Mouse (Mus musculus) heart, embryonic 16.5 days (tissue): Measurements from ENCODE around the gene Abcb8. TPM values are rescaled to one million over a fixed set of nuclear protein-coding genes. Genes with fewer than 3 reads are reported as not detected.
A peak's percentile ranks its signal among the peaks of the same experiment; 100 is the strongest.

ENCODE experiments used
- ATAC-seq: fragments of 200-750 bp; cut with Nextera tagmentation; replicated peaks from 2 replicates; pipeline ENCODE4 v1.8.0; 2017; ENCODE audit warnings: moderate number of reproducible peaks; ENCODE audit not compliant: insufficient read depth, low FRiP score; ENCODE audit errors: extremely low read depth
- H3K27ac ChIP-seq: fragments of 300-500 bp; sonication (generic); 2 replicates; pipeline ENCODE4 v1.5.1; 2014; ENCODE audit warnings: mild to moderate bottlenecking, low read length, control low read depth, moderate library complexity
- H3K27me3 ChIP-seq: fragments of 300-500 bp; sonication (generic); 2 replicates; pipeline ENCODE4 v1.6.1; 2014; ENCODE audit warnings: low read length, mixed read lengths; ENCODE audit not compliant: control insufficient read depth, insufficient read depth
- H3K36me3 ChIP-seq: fragments of 300-500 bp; sonication (generic); 2 replicates; pipeline ENCODE4 v1.6.1; 2014; ENCODE audit not compliant: control insufficient read depth, insufficient read depth
- H3K4me1 ChIP-seq: fragments of 300-500 bp; sonication (generic); 2 replicates; pipeline ENCODE4 v1.6.1; 2014; ENCODE audit warnings: low read length, mixed read lengths; ENCODE audit not compliant: control insufficient read depth, insufficient read depth
- H3K4me2 ChIP-seq: fragments of 300-500 bp; sonication (generic); 2 replicates; pipeline ENCODE4 v1.6.1; 2014; ENCODE audit warnings: low read depth, mild to moderate bottlenecking, control low read depth, low read length
- H3K4me3 ChIP-seq: fragments of 300-500 bp; sonication (generic); 2 replicates; pipeline ENCODE4 v1.5.1; 2014; ENCODE audit warnings: mild to moderate bottlenecking, control low read depth, low read length
- H3K9ac ChIP-seq: fragments of 300-500 bp; sonication (generic); 2 replicates; pipeline ENCODE4 v1.6.1; 2014; ENCODE audit warnings: low read length, control low read depth
- H3K9me3 ChIP-seq: fragments of 300-500 bp; sonication (generic); replicated peaks from 2 replicates; pipeline ENCODE4 v1.6.1; 2016; ENCODE audit warnings: low read length; ENCODE audit not compliant: control insufficient read depth
- WGBS: fragments of 180-500 bp; shearing (Covaris S2); extraction: QIAGEN DNeasy Blood & Tissue Kit; methylation state at CpG from one replicate; pipeline ENCODE4 v1.1.7; 2014; 5-methylcytosine and 5-hydroxymethylcytosine counted together
- polyA plus RNA-seq: library from polyadenylated mRNA; unstranded; fragments of >200 nt; fragmentation: Nextera tagmentation; extraction: Ambion mirVana; gene quantifications from 2 replicates; pipeline ENCODE4 v1.2.1, GENCODE M21; 2015

Gene Abcb8
- polyA plus RNA-seq, 1 experiment from 2014 or later: 71.1 TPM

DNA sequence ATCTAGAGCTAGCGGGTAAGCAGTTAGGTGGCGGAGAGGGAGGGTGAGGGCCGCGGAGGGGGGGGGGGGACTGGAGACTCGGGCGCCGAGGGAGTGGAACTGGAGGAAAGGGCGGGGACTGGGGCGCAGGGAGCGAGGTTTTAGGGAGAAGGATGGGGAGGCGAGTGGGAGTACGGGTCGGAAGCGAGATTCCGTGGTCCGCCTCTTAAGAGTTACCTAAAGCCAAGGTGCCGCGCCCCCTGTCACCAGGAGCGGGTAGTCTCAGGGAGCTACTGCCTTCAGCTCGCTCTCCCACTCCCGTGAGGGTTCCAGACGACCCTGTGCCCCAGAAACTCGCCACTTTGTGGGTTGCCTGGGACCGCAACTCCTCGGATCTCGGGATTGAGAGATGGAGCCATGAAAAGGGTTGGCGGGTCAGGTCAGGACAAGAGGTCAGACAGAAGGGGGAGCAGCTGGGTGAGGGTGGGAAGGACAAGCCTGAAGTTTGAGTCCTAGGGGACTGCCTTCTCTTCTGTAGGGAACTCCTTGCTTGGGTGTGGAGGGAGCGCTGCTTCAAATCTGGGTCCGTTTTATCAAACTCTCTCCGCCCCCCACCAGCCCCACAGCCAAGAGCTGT, 32.1 kb downstream of the Abcb8 start:
- peak overlapping the region; percentile 79 for H3K4me3 ChIP-seq
- H3K9me3 ChIP-seq: no peaks in the 10 kb centered on the region
- under 1% methylated on average over 30 of the region's 30 CpGs for WGBS
- H3K27ac ChIP-seq: peak overlapping the region; percentile 97
- H3K36me3 ChIP-seq: peaks cover 8% of the 10 kb centered on the region; the same call in 1 of the 2 replicates
- 0 out of 2 replicates have a peak, but pooled peaks have one; percentile 2 for ATAC-seq
- H3K4me2 ChIP-seq: peak overlapping the region; percentile 92
- H3K4me1 ChIP-seq: peaks cover 33% of the 10 kb centered on the region
- peak overlapping the region; percentile 82 for H3K9ac ChIP-seq
- no peaks in the 10 kb centered on the region for H3K27me3 ChIP-seq

DNA sequence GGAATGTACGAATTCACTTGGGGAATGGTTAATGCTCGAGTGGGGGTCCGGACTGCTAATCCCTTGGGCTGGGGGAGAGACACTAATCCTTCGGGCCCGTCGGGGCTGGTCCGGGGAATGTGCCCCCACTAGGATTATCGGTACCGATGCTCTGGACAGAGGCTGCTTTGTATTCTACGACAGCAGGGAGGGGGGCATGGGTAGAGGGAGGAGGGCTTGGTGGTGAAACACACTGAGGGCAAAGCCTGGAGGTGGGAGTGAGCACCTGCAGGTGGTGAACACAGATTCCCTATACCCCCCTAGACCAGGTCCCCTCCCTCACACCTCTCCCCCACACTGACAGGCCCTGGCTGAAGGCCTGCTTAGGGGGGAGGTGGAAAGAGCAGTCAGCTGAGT, 32.6 kb downstream of the Abcb8 start:
- ATAC-seq: 0 out of 2 replicates have a peak, but pooled peaks have one; percentile 1
- Histone ChIP-seq H3K4me1 (peaks cover 33% of the 10 kb centered on the region), H3K9me3 (no peaks in the 10 kb centered on the region), H3K4me3 (peak overlapping the region; percentile 79), H3K27me3 (no peaks in the 10 kb centered on the region), H3K27ac (peak overlapping the region; percentile 97; the same call in 1 of the 2 replicates), H3K9ac (peak overlapping the region; percentile 82), H3K36me3 (peaks cover 11% of the 10 kb centered on the region; the same call in 1 of the 2 replicates), H3K4me2 (peak overlapping the region; percentile 92)
- 3% methylated on average over 10 of the region's 10 CpGs for WGBS

DNA sequence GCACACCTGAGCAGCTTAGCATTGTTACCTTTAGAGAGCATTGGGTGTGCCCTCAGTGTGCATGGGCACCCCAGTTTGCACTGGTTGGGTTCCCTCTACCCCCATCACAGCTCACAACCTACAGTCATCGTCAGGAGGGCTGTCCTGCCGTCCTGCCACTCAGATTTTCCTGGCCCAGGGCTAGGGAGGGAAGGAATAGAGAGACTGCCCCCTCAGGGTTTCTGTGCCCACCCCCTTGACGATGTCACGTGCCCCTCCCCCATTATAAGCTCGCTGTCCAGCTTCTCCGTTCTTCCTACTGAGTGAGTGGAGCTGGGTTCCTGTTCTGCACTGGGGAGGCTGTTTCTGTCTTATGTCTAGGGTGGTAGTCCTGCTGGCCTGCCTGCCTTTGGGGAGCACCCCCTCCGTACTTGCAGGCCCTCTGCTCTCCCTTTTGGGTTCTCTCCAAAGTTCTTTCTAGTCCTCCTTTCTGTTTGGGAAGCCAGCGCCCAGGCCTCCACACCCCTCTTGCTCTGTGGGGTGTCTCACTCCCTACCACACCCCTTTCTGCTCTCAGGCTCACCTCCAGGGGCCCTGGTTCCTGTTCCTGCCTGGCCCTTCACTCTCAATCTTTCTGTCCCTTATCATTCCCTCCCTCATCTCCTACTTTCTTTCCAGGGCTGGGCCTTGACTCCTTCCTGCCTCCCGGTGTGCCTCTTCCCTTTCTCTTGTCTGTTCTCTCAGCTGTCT, 33.3 kb downstream of the Abcb8 start:
- no peak for ATAC-seq
- Histone ChIP-seq H3K4me1 (peaks cover 33% of the 10 kb centered on the region), H3K36me3 (peaks cover 11% of the 10 kb centered on the region; the same call in 1 of the 2 replicates), H3K9me3 (no peaks in the 10 kb centered on the region), H3K27me3 (no peaks in the 10 kb centered on the region), H3K4me2 (peak overlapping the region; percentile 92), H3K9ac (peak overlapping the region; percentile 82), H3K27ac (no peak overlapping the region), H3K4me3 (peak overlapping the region; percentile 79)
- 18% methylated on average over 9 of the region's 9 CpGs for WGBS

DNA sequence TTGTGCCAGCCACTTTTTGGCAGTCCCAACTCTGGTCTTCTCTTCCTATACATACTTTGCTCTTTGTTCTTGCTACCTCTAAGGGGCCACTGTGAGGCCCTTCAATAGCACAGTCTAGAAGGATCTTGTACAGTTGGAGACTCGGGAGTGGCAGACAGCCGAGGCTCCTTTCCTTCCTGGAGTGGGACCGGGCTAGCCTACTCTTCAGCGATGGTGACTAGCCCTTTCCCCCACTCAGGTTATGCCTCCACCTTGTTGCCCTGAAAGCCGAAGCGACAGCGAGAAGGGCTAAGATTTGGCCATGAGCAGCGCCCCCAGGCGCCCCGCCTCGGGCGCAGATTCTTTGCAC, 33.8 kb downstream of the Abcb8 start:
- Histone ChIP-seq H3K36me3 (peaks cover 16% of the 10 kb centered on the region), H3K9me3 (no peaks in the 10 kb centered on the region), H3K4me2 (peak overlapping the region; percentile 92; the same call in 1 of the 2 replicates), H3K4me1 (peaks cover 33% of the 10 kb centered on the region), H3K4me3 (no peak overlapping the region), H3K9ac (peak overlapping the region; percentile 82; the same call in 1 of the 2 replicates), H3K27me3 (no peaks in the 10 kb centered on the region), H3K27ac (no peak overlapping the region)
- 45% methylated on average over 12 of the region's 12 CpGs for WGBS
- no peak for ATAC-seq

DNA sequence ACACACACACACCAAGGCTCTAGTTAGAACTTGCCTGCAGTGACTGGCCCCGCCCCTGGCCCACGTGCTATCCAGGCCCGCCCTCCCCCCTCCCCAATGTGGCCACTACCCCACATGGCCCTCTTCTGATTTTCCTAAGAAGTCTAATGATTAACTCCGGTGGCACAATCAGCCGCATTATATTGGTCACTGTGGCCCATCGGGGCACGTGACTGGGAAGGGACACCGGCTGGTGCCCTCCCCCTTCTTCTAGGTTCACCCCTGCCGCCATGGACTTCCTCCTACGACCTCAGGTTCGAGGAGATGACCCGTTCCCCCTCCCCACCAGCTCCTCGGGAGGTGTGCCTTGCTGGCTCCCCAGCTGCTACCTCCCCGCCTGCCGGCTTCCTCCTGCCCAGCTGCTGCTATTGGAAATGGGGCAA, 34.5 kb downstream of the Abcb8 start:
- 26% methylated on average over 15 of the region's 15 CpGs for WGBS
- H3K9me3 ChIP-seq: no peaks in the 10 kb centered on the region
- no peak overlapping the region for H3K27ac ChIP-seq
- peaks cover 20% of the 10 kb centered on the region for H3K36me3 ChIP-seq
- H3K4me3 ChIP-seq: no peak overlapping the region
- H3K4me1 ChIP-seq: peaks cover 28% of the 10 kb centered on the region
- no peak overlapping the region for H3K4me2 ChIP-seq
- H3K9ac ChIP-seq: no peak overlapping the region
- no peak for ATAC-seq
- H3K27me3 ChIP-seq: no peaks in the 10 kb centered on the region

DNA sequence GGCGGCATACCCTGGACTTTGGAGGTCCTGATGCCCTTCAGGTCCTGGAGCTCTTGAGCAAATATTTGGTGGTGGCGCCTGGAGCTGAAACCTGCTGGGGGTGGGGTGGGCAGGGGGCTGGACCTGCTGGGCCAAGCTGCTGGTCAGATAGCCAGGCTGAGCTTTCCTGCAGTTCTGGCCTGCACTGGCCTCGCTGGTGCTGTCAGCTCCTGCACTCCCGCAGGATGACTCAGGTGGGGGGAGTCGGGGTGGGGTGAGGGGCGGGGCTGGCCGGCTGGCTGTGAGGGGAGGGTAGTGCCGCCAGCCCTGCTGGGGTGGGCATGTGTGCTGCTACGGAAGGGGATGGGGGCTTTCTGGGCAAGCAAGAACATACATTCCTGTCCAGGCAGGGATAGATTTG, 35.1 kb downstream of the Abcb8 start:
- no peak overlapping the region for H3K4me2 ChIP-seq
- peaks cover 28% of the 10 kb centered on the region for H3K4me1 ChIP-seq
- ATAC-seq: no peak
- WGBS: 31% methylated on average over 8 of the region's 9 CpGs
- no peaks in the 10 kb centered on the region for H3K27me3 ChIP-seq
- no peak overlapping the region for H3K9ac ChIP-seq
- H3K36me3 ChIP-seq: peaks cover 20% of the 10 kb centered on the region
- H3K9me3 ChIP-seq: no peaks in the 10 kb centered on the region
- no peak overlapping the region for H3K27ac ChIP-seq
- H3K4me3 ChIP-seq: no peak overlapping the region

DNA sequence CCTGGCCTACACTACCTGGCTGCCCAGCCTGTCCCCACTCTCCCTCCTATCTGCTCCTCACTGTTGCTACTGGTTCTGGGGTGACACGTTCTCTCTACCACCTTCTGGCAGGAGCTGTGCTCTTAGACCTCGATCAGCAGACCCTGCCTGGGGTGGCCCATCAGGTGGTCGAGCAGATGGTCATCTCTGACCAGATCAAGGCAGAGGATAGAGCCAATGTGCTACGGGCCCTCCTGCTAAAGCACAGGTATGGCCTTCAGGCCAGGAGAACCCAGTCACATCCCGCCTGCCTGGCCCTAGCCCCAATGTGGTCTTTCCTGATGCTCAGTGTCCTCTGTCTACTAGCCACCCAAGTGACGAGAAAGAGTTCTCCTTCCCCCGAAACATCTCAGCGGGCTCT, 40.5 kb downstream of the Abcb8 start:
- peaks cover 54% of the 10 kb centered on the region for H3K36me3 ChIP-seq
- no peak for ATAC-seq
- no peak overlapping the region for H3K27ac ChIP-seq

DNA sequence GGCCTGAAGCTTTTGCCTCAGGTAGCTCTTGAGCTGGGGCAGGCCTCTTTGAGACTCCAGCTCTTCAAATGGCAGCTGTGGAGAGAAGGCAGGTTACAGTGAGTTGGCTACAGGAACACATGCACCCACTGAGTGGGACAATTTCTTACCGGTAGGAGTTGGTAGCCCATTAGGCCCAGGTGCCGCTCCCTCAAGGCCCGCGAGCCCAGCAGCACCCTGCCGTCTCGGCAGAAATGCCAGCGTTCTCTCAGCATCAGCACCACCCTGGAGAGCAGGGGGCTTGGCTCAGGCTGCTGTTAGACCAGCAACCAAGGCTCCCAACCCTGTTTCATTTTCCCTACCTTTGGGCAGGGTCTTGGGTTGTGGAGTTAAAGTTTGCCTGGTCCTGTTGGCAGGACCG, 47.7 kb downstream of the Abcb8 start:
- Histone ChIP-seq H3K4me1 (peaks cover 17% of the 10 kb centered on the region), H3K4me2 (no peak overlapping the region), H3K9ac (no peak overlapping the region), H3K36me3 (peaks cover 47% of the 10 kb centered on the region), H3K4me3 (no peak overlapping the region), H3K27me3 (no peaks in the 10 kb centered on the region), H3K9me3 (no peaks in the 10 kb centered on the region), H3K27ac (no peak overlapping the region)
- 91% methylated on average over 8 of the region's 8 CpGs for WGBS
- no peak for ATAC-seq

More for the DNA sequence above, 40.5 kb downstream of the Abcb8 start:
- Histone ChIP-seq H3K4me3 (no peak overlapping the region), H3K27me3 (no peaks in the 10 kb centered on the region), H3K9ac (no peak overlapping the region), H3K4me1 (no peaks in the 10 kb centered on the region; the same call in 1 of the 2 replicates), H3K9me3 (no peaks in the 10 kb centered on the region), H3K4me2 (no peak overlapping the region)
- 85% methylated on average over 8 of the region's 8 CpGs for WGBS

DNA sequence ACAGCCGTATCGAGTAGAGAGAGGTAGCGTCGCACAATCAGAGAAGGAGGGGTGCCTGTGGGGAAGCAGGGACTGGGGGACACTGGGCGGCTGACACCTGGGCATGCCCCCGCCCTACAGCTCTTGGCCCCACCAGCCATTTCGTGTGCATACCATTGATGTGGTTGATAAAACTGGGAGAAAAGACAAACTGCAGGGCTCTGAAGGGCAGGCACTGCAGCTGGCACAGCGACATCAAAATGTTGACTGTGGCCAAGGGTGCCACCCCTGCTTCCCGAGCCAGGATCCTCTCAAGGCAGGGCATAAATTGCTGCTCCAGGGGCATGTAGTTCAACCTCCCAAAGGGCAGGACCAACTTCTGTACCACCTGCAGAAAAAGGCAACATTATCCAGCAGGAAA, 48.6 kb downstream of the Abcb8 start:
- Histone ChIP-seq H3K27ac (no peak overlapping the region), H3K36me3 (peaks cover 42% of the 10 kb centered on the region), H3K9ac (no peak overlapping the region), H3K4me1 (peaks cover 17% of the 10 kb centered on the region), H3K4me3 (no peak overlapping the region), H3K9me3 (no peaks in the 10 kb centered on the region), H3K27me3 (no peaks in the 10 kb centered on the region), H3K4me2 (no peak overlapping the region)
- no peak for ATAC-seq
- 76% methylated on average over 9 of the region's 9 CpGs for whole genome bisulfite sequencing
